Mouse (Mus musculus): Measurements from ENCODE around the gene Hs3st1.

Gene Hs3st1

GRCm38 (mm10) chr5:39643260-39643923 is 111.9 kb downstream of the Hs3st1 start:
- no peak for DNase-seq (ENCODE audit: low spot score)

GRCm38 (mm10) chr5:39642222-39642770 is 113.0 kb downstream of the Hs3st1 start:
- no peak for DNase-seq (ENCODE audit: low spot score)

GRCm38 (mm10) chr5:39639438-39640177 is 115.7 kb downstream of the Hs3st1 start:
- peak; percentile 45 for DNase-seq (ENCODE audit: low spot score)

GRCm38 (mm10) chr5:39638926-39639325 is 116.3 kb downstream of the Hs3st1 start:
- DNase-seq (ENCODE audit: low spot score), result no peak

- no peak for DNase-seq (ENCODE audit: low spot score)
Measured at GRCm38 (mm10) chr5:39637874-39638273, 117.4 kb downstream of the Hs3st1 start.

GRCm38 (mm10) chr5:39636090-39636489 is 119.2 kb downstream of the Hs3st1 start:
- no peak for DNase-seq (ENCODE audit: low spot score)

GRCm38 (mm10) chr5:39634300-39635047 is 120.8 kb downstream of the Hs3st1 start:
- no peak for DNase-seq (ENCODE audit: low spot score)

GRCm38 (mm10) chr5:39633206-39633605 is 122.1 kb downstream of the Hs3st1 start:
- no peak for DNase-seq (ENCODE audit: low spot score)

- no peak for DNase-seq (ENCODE audit: low spot score)
Measured at GRCm38 (mm10) chr5:39630841-39631240, 124.4 kb downstream of the Hs3st1 start.

GRCm38 (mm10) chr5:39625037-39625473 is 130.2 kb downstream of the Hs3st1 start:
- no peak for DNase-seq (ENCODE audit: low spot score)

- DNase-seq (ENCODE audit: low spot score), result no peak
Measured at GRCm38 (mm10) chr5:39624218-39624590, 131.1 kb downstream of the Hs3st1 start.

- no peak for DNase-seq (ENCODE audit: low spot score)
Measured at GRCm38 (mm10) chr5:39623304-39624217, 131.7 kb downstream of the Hs3st1 start.

GRCm38 (mm10) chr5:39620206-39620866 is 134.9 kb downstream of the Hs3st1 start:
- DNase-seq (ENCODE audit: low spot score), result peak; percentile 49

GRCm38 (mm10) chr5:39617354-39617977 is 137.8 kb downstream of the Hs3st1 start:
- no peak for DNase-seq (ENCODE audit: low spot score)

GRCm38 (mm10) chr5:39615202-39615601 is 140.1 kb downstream of the Hs3st1 start:
- no peak for DNase-seq (ENCODE audit: low spot score)

GRCm38 (mm10) chr5:39613534-39613933 is 141.7 kb downstream of the Hs3st1 start:
- no peak for DNase-seq (ENCODE audit: low spot score)

- DNase-seq (ENCODE audit: low spot score), result no peak
Measured at GRCm38 (mm10) chr5:39612240-39612639, 143.0 kb downstream of the Hs3st1 start.

- no peak for DNase-seq (ENCODE audit: low spot score)
Measured at GRCm38 (mm10) chr5:39608260-39608659, 147.0 kb downstream of the Hs3st1 start.

- no peak for DNase-seq (ENCODE audit: low spot score)
Measured at GRCm38 (mm10) chr5:39594737-39595136, 160.5 kb downstream of the Hs3st1 start.

All from ovary, adult 18-20 months (tissue).